Mouse (Mus musculus) testis, postnatal 14 days (tissue): ENCODE data around the gene Cacna1a.
"Not testable (repeated sequence)": the region's sequence is repeated elsewhere in the genome, so short reads cannot be mapped to it uniquely, and the experiment has no call there.

Source experiments
- DNase-seq: peaks from one replicate; pipeline ENCODE4 v3.0.0; 2021; ENCODE audit warnings: low spot score

Cacna1a gene

DNA sequence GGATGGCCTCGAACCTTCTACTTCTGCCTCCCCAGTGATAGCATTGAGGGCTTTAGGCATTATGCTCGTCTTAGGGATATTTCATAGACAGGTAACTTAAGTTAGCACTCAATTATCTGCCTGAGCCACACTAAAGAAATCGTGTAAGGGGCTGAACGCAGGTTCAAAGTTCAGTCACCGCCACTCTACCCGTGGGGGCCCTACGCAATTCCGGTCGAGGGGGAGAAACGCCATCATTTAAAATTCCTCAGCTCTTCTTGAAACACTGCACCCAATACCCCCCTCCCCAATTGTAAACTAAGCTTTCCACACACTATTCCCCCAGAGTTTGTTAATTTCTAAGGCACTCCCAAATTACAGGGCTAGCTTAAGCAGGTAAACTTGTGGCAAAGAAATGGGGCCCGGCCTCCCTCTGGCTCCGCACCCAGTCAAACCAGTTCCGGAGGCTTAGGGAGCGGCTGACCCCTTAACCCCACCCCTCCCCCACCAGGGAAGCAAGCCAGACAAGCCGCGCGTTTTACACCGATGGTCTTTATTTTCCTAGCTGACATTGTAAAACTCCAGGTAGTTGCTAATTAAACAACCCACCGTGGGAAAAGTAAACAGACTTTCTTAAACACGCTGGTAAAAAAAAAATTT, 272.7 kb downstream of the Cacna1a start:
- peak; percentile 70 for DNase-seq

DNA sequence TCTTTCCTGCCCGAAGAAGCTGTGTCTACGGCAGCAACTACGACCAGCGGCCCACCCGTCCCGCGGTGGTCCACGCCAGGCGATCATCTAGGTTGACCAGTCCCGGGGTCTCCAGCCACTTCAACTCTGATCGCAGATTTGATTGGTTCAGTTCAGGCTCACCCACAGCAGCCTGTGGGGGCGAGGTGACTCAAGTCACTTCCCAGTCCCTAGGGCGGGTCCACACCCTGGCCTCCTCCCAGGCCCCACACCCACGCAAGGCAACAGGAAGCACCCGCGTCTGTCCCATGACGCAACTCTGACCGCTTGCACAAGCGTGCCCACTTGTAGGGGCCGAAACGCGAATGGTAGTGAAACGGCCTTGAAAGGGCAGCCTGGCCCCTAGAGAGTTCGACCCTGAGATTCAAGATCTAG, 273.2 kb downstream of the Cacna1a start:
- peak; percentile 85 for DNase-seq

DNA sequence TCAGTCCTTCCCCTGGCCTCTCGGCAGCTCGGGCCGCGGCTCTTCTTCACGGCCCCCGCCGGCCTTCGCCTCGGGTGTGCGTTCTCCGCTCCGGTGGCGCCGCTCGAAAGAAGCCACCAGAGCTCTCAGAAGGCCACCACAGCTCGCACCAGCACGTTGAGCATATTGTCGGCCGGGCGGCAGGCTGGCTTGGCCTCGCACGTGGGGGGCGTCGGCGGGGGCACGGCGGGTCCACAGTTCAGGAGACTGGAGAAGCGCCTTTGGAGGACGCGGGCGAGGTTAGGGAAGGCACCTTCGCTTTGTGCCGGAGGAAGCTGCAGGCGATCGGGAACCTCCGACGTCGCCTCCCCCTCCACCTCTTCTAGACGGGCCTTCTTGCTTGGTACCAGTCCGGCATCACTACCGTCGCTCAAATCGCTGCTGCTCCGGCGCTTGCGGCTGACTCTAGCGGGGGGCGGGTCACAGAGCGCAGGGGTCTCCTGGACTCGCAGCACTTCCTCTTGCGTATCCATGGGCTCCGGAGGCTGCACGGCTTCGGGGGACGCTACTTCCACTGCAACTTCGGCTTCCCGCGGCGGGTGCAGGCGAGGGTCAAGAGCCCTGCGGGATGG, 273.8 kb downstream of the Cacna1a start:
- DNase-seq: peak; percentile 66

DNA sequence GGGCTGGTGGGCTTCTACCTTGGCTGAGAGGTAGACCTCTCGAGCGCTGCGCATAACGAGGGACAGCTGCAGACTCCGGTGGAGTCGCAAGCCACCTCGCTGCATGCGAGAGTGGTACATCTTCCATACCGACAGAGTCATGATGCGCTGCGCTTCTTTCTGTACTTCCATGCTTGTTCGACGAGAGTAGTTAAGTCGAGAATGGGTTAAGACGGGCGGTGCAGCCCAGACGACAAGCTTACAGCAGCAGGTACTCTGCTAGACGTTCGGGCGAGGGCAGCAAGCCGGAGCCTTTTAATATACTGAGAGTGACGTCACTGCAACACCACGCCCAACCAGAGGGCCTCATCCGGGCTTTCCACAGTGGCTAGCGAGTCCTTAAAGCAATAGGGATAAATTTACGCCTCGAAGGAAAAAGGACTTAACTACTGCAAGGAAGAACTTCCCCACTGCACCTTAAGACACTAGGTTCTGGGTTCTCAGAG, 274.4 kb downstream of the Cacna1a start, which contains the start of gene Ier2:
Gene Ier2, minus strand, starts transcription at position 272 of the 485 bp plus-strand sequence.
- DNase-seq: peak; percentile 91

DNA sequence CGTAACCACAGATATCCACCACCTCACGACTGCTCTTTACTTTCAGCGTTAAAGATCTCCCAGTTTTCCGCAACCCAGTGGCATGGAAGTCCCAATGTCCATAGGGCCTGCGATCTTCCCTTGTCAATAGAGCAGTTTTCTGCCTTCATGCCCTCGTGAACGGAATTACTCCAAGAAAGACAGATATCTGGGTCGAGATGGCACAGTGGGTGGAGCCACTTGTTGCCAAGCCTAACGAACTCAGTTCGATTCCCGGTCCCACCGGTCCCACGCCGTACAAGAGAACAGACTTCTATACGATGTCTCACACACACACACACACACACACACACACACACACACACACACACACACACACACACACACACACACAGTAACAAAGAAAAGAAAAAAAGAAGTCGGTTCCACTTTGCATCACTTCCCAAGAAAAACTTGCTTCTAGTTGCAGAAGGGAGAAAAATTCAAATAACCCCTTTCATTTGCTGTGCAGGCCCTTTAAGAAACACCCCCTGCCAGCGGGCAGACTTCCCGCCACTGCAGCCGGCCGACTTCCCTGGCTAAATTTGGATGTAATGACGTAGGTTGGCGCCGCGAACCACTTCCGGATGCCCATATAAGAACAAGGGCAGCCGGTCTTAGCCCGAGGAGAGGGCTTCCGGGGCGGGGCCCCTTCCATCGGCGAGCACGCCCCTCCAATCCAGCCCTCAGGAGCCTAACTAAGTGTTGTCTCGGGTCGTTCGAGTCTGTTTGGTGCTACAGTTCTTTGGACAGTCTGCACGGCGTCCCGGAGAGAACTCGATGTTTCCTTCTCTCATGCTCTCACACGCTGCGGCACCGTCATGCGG, 275.5 kb downstream of the Cacna1a start:
- peak; percentile 95 for DNase-seq

DNA sequence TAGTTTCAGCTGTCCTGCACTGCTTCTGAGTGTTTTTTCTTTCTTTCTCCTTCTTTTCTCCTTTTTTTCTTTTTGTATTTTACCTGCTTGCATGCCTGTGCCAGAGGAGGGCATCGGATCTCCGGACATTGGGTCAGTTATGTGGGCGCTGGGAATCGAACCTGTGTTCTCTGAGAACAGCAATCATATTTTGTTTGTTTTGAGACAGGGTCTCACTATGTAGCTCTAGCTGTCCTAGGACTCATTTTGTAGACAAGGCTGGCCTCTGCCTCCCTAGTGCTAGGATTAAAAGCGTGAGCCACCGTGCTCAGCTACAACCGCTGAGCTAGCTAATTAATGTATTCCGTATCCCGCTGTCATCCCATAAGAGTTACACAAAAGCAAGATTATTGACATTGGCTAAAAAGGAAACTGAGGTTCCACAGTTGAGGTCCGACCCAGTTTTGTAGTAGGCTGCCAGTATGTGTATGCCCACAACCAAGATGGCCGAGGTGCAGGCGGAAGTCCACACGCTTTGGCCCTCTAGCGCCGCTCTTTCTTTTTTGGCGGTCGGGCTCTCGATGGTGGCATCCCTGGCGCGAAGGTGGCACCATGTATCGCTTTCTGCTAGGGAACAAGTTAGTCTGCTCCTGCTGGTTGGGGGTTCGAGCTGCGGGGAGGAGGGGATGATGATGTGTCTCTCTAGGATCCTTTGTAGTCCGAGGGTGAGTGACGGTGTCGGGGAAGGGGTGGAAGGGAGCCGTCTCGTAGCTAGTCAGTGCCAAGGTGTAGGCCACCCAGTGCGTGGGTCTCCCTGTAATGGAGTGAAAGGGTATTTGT, 276.5 kb downstream of the Cacna1a start:
- peak; percentile 82 for DNase-seq

DNA sequence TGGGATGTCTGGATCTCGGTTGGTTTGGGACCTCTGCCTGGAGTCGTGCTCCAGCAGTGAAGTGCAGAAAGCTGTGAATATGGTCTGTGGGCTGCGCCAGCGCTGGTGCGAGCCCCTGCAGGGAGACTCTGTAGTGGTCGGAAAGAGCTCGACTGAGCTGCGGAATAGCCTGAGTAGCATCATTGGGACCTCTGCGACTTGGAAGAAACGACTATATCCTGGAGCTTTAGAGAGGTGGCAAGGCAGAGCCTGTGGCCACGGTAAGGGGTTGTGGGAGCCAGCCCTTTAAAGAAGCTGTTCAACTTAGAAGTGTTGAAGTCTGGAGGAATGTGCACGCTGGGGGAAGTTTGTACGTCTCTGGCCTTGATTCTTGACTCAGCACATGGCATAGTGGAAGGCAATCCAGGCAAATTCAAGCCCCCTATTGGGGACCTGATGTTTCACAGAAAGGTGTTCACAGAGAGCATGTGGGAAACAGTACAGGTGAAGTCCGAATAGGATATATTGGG, 277.2 kb downstream of the Cacna1a start:
- no peak for DNase-seq

DNA sequence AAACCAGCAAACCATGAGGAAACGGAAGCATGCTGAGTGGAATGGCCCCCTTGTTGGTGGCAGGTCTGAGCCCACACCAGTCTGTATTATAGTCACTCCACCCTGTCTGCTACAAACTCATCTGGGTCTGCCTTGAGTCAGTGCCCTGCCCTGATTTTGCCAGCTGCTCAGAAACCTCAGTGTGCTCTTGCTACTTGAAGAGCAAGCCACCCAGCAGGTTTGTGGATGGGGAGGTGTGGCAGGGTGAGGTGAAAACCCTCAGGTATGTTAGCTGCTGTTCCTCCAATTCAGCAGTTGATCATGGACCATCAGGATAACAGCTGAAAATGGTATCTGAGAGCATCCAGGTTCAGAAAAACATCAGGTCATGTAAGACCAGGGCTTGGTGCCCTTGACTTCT, 279.8 kb downstream of the Cacna1a start:
- DNase-seq: no peak

DNA sequence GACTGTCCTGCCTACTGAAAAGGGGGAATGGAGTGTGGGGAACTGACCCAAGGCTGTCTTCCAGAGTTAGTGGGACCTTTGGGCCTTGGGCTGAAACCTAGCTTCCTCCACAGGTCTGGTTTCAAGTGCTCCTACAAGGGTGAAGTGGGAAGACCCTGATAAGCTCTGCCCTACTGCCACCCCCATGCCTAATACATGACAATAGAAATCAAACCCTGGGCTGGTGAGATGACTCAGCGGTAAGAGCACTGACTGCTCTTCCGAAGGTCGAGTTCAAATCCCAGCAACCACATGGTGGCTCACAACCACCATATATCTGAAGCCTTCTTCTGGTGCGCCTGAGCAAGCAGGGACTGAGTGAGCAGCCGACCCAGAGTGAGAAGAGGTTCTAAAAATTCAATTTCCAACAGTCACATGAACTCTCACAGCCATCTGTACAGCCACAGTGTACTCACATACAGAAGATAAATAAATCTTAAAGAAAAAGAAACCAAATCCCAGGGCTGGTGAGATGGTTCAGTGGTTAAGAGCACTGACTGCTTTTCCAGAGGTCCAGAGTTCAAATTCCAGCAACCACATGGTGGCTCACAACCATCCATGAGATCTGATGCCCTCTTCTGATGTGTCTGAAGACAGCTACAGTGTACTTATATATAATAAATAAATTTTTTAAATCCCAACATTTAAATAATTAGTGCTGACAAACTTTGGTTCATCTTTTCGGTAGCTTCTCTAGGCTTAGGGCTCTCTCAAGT, 280.7 kb downstream of the Cacna1a start:
- no peak for DNase-seq

DNA sequence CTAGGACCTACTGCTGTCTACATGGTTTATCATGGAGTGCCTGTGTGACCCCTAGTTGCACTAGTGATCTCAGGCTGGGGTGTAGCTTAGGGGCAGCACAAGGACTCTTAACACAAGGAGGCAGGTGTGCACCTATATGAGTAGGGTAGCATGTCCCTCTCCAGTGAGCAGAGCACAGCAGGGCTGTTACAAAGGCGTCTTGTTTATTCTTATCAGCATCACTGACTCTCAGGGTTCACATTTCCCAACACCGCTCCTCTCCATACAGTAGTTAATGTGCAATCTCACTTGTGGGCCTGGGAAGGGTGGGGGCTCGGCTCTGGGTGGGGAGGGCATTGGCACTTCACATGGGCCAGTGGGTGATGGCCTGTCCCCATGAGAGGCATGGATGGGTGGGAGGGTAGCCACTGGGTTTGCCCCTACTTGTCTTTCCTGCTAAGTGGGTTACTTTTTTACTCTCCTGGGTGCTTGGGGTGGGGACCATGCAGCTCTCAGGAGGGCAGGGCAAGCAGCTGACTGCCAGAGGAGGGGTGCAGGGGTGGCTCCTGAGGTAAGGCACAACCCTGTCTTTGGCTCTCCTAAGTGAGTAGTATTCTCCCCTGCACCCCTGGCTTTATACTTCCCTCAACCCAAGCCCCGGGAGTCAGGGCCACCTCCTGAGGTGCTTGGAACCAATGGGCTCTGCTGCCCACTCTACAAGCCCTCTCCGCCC, 282.2 kb downstream of the Cacna1a start:
- DNase-seq: not testable (repeated sequence)

DNA sequence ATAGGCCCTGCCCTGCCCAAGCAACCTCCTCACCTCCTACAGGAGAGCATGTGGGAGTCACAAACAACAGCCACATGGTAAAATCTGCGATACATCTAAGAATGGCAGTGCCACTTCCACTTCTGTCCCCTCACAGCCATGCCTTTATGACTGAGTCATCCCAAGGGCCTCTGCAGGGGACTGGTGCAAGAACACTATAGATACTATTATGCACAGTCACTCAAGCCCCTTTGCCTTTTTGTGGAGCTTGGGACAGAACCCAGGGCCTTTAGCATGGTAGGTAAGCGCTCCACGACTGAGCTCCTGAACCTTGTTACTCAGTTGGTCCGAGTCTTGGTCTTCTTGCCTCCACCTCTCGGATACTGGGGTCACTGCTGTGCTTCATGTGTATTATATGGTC, 289.1 kb downstream of the Cacna1a start:
- no peak for DNase-seq

DNA sequence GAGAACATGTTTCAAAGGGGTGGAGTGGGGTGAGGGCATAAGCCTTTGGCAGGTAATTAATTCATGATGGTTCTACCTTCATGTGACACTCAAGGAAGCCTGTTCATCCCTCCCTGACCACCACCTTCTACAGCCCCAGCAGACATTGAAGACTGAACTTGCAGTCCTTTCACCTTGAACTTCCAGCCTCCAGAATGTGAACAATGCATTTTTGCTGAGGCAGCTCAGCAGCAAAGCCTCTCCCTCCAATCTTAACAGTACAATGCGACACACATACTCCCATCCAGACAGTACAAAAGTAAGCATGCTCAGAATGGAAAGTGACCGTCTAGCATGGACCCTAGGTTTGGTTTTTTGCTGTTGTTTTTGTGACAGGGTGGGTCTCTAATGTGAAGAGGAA, 293.2 kb downstream of the Cacna1a start:
- no peak for DNase-seq

DNA sequence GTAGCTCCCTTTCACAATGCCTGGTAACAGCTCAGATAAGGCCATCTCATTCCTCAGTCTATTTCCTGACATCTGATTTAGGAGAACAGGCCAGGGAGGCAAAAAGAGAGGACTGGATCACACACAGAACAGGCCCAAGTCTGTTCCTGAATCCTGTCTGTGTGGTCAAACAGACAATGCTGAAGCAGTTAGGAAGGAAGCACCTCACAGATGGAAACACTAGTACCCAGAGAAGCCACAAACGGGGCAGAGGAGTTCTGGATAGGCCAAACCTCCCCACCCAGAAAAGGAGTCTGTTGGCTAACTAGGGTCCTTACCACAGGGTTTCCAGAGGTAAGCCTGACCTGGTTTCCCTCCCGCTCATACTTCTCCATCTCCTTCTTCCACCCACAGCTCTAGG, 294.0 kb downstream of the Cacna1a start:
- no peak for DNase-seq

DNA sequence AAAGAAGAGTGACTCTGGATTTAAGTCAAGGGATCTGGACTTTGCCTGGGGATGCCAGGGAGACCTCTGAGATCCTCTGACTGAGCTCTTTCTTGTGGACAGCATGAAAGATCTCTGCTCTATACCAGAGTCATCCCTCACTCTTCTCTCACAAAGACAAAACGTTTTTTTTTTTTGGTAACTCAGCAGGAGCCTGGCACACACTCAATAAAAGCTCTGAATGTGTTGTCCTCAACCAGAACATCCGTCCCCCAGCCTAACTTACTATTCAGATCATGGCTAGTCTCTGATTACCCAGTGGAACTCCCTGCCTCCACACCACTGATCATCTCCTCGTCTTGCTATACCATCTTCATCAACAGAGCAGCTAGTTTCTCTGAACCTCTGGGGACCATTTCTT, 296.3 kb downstream of the Cacna1a start:
- DNase-seq: no peak

DNA sequence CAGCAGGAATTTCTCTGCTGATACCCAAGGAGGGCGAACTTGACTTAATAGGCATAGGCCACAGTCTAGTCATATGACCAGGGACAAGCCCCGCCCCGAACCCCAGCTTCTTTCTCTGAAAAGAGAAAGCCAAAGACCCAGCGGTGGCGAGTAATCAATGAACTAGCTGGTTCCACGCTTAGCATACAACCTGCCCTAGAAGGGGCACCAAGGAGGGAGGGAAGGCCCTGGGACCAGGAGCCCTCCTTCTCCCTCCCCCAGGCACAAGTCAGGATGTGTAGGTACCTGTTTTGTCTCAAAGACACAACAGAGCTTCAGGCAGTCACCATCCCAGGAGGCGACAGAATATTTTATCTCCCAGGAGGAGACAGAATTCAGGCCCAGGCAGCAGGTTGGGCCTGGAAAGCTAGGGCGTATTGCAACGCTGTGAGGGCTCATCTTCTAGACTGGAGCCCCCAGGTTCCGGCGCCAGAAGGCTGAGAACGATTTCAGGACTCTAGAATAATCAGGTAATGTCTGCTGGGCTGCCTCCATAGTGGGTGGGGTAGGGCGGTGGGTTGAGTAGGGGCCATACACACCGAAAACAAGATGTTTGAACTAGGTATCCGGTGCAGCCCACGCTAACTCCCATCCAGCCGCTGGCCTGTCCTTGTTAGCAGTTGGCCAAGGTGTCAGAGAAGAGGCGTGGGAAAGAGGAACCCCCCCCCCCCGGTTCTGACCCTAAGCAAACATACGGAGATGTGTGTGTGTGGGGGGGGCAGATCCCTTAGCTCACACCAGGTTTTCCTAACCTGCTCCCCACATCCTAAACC, 298.2 kb downstream of the Cacna1a start, which contains the start of gene Trmt1:
Gene Trmt1, plus strand, starts transcription at position 117 of the 812 bp plus-strand sequence.
- no peak for DNase-seq

DNA sequence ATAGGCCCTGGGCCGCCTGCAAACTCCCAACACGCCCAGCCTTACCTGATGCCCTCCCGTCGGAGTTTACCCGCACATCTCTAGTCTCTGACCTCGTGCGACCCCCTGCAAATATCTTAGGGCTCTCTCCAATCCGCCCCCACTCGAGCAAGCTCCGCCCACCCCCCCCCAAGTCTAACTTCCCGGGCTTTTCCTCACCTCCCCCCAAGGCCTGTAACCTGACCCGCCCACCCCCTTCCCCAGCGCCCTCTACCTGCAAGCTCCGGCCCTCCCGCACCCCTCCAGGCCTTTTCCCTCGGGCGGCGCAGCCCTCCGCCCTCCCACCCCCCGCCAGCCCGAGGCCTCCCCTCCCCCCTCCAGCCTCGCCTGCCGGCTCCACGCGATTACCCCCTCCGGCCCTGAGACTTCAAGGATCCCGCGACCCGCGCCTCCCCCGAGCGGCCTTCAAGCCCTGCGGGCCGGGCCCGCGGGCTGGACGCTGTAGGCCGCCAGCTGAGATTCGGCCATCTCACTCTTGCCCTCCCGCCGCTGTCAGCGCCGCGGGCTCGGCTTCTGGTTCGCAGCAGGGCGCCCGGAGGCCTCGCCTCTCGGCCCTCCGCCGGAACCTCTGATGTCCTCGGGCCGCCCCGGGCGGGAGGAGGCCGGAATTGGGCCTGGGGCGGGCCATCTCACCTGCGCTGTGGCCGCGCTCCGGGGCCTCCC, 298.9 kb downstream of the Cacna1a start:
- DNase-seq: peak; percentile 81

DNA sequence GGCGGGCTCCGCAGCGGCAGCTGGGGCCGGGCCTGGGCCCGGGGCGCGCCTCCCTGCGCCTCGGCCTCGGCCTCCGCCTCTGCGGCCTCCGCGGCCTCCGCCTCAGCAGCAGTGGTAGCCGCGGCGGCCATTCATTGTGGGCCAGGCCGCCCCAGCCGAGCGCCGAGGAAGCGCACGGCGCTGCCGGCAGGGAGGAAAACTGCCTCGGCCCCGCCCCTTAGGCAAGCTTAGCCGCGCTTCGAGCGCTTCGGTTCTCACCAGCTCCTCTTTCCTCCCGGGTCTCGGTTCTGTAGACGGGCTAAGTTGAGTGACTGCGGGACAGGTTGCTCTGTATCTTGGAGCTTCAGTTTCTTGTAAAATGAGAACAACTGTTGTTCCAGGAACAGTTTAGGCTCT, 299.5 kb downstream of the Cacna1a start, which contains the start of gene Nacc1:
Gene Nacc1, minus strand, starts transcription at position 158 of the 396 bp plus-strand sequence.
- DNase-seq: peak; percentile 92

DNA sequence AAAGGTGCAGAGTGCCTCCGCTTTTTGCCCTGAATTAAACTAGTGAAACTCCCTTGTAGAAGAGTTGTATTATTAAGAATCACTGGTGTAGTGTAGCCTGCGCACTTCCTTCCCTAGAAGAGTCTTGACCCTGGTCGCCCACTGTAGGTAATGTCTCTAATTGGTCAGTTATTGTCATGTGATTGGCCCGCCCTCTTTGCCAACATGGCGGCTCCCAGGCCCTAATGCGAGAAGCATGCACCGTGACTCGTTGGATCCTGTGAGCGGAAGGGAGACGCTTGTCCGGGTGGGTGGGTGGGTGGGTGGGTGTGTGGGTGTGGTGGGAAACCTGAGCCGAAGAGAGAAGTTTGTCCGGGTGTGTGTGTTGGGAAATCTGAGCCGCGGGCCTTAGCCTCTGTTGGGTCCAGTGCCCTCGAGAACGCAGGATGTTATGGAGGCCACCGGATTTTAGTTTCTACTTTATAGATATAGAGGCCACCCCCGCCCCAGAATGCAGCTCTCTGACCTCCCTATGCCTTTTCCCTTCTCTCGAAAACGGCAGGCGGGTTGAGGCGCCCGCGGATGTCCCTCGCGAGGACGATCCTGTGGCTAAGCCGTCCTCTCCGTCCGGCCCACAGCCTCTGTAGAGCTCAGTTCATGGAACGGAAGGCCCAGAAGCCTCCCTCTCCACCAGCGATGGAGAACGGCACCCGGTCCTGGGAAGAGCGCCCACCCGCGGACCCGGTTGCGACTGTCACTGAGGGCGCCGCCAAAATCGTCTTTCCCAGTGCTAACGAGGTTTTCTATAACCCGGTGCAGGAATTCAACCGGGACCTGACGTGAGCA, 301.1 kb downstream of the Cacna1a start:
- peak; percentile 94 for DNase-seq
